Mouse (Mus musculus): Measurements from ENCODE around the gene Coq9.

GRCm38 (mm10) chr8:94857346-94858173 lies 19.4 kb downstream of the Coq9 start, which contains the start of gene Polr2c:
- TF ChIP-seq POLR2A (IDR thresholded peaks at IDR 0.05; ENCODE audit: borderline replicate concordance, extremely low read depth, low read depth, low read length), result peak; percentile 79; the same call in 1 of the 2 replicates
- peak; percentile 56 for TF ChIP-seq CTCF (IDR thresholded peaks at IDR 0.05; ENCODE audit: insufficient read depth, low read length)
